Mouse (Mus musculus): ENCODE measurements around the gene Cela3a.
"Not testable (repeated sequence)": the region's sequence is repeated elsewhere in the genome, so short reads cannot be mapped to it uniquely, and the experiment has no call there.

Gene Cela3a

DNA sequence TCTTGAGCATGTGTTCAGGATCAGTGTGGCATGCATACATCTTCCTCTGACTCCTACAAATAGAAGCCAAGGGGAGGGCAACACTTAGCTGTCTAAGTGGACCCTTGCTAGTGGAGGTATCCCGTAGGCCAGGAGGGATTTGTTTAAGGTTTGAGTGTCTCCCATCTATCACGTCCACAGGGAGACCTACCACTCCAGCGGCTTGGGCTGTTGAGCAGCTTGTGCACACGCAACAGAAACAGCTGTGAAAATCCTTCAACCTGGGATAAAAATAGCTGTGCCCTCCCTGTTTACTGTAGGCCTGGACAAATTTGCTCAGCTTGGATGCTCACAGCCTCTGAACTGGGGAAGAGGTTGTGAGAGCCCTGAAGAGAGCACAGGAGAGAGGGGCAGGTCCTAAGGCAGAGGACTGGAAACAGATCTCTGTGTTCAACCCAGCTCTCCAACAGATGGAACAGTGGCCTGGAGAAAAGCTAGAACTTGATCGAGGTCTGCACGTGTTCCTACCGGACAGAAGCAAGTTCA, 2.7 kb upstream of the Cela3a start:
- DNase-seq, result not testable (repeated sequence)

DNA sequence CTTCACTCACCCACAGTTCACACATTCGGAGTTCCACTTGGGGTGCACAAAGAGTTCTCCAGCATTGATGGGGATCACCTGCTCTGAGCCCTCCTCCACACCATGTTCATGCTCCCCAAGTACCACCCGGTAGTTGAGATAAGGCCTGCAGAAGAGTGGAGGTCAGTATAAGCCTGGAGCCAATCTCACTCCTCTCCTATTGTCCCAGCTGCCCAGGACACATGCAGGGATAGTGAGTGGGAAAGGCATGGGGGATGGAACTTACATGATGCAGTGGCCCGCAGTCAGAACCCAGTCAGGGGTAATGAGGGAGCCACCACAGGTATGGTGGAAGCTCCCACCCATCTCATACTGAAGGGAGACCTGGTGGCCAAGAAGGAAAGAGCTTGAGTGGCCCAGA, 4.0 kb downstream of the Cela3a start:
- DNase-seq, result no peak

DNA sequence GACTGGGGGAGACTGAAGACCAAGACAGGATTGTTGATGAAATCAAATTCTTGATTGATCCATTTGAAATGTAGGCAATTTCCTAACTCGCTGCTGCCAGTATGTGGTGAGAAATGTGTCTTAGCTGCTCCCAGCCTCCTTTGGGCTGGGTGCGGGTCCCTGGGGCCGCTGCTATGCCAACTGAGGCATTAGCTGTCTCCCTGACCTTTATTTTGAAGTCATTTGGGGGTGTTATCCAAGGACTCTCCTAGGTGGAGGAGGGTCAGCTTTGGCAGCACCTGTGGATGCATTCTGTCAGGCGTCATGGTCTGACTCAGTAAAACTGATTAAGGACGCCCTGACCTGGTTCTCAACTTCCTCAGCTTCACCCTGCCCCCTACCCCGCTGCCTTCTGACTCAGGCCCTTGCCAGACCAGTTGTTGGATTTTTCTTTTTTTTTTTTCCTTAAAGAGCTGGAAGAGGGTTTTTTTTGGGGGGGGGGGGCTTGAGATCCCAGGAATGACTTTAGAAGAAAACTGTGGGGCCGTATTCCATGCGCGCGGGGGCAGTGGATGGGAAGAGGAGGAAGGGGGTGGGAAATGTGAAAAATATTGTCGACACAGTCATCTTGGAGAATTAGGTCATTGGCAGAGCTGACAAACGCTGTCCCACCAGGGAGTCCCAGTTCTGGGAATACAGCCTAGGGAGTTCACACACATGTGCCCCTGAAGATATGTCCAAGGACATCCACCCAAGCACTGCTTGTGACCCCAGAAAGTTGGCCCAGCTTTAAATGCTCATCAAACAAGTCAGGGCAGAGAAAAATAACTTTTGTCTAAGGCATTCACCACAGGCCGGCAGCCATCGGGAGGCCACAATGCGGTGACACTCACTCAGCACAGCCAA, 12.7 kb downstream of the Cela3a start:
- DNase-seq, result peak; percentile 74 to 77

DNA sequence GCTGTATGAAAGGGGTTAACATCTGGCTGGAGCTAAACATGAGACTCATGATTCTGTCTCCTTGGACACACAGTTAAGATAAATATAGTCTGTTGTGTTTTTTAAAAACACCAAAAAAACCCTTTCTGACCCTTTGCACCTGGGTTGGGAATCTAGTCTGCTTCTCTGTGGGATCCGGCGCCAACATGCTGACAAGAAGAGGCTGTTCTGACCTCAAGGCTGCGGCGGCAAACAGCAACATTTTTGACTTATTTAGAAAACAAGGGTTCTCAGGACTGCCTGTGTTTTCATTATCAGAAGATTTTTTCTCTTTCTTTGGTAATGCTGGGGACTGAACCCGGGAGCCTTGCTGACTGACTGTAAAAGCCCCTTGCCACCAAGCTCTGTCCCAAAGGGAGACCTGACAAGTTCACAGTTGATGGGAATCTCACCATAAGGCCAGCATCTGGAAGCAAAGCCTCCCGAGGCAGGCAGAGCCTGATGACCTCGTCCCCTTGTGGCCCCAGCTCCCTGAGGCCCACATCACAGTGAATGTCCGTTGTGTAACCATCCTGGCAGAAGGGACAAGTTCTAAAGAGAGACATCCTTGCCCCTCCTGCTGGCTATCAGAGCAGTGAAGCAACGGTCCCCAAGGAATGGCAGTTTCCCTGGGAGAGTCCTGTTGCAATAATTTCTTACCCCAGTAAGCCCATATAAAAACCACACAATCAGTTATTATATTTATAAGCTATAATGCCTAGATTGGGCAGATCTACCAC, 16.0 kb downstream of the Cela3a start:
- no peak for DNase-seq

DNA sequence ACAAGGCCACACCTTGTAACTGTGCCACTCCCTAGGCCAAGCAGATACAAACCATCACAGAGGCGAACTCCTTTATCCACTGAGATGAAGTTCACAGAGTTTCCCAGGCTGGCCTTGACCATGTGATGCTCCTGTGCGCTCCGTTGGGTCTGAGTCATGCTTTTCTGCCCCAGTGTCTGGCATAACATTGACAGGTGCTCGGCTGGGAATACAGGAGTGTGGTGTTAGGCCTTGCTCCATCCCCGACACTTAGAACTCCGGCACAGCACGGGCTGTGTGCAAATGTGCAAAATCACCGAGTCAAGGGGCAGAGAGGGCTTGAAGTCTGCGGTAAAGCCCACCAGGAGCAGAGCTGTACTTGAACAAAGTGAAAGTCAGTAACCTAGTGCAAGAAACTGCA, 16.7 kb downstream of the Cela3a start:
- no peak for DNase-seq

DNA sequence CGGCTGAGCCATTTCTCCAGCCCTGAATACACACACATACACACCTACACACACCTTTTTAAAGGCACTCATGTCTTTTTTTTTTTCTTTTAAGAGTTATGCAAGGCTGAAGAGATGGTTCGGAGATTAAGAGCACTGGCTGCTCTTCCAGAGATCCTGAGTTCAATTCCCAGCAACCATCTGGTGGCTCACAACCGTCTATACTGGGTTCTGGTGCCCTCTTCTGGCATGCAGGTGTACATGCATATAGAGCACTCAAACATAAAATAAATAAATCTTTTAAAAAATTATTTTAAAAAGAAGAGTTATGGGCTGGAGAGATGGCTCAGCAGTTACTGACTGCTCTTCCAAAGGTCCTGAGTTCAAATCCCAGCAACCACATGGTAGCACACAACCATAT, 18.3 kb downstream of the Cela3a start:
- DNase-seq, result no peak

DNA sequence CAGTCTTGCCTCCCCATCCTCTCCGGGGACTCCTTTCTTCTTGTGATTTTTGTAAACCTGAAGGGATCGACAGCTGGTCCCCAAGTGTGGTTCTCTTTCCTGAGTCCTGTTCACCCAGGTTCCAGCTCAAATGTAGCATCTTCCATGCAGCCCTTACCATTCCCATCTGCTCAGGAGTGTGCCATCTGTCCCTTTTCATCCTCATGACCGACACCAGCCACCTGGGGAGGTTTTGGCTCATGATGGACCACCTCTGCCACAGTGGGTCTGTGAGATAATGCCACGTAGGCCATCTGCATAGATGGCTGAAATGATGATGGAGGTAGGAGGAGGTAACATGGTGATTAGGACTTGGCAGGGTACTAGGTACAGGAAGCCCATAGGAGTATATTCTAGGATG, 19.4 kb downstream of the Cela3a start:
- DNase-seq, result peak; percentile 42 to 46

DNA sequence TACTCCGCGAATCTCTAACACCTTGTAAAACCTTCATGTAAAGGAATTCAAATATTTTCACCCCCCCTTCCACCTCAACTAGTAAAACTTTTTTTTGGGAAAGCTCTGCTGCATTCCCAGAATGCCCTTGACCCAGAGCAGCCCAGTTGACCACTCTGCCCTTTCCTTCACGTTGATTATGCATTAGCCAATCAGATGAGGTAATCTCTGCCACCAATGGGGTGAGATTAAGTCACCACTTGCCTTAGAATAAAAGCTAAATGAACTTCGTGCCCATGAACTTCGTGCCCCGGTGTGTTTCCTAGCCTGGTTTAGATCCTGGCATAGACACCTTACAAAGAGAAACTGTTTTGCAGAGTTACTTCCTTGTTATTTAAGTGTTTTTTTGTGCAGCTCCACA, 20.6 kb downstream of the Cela3a start:
- peak in 1 of 2 experiments; percentile 25 for DNase-seq

DNA sequence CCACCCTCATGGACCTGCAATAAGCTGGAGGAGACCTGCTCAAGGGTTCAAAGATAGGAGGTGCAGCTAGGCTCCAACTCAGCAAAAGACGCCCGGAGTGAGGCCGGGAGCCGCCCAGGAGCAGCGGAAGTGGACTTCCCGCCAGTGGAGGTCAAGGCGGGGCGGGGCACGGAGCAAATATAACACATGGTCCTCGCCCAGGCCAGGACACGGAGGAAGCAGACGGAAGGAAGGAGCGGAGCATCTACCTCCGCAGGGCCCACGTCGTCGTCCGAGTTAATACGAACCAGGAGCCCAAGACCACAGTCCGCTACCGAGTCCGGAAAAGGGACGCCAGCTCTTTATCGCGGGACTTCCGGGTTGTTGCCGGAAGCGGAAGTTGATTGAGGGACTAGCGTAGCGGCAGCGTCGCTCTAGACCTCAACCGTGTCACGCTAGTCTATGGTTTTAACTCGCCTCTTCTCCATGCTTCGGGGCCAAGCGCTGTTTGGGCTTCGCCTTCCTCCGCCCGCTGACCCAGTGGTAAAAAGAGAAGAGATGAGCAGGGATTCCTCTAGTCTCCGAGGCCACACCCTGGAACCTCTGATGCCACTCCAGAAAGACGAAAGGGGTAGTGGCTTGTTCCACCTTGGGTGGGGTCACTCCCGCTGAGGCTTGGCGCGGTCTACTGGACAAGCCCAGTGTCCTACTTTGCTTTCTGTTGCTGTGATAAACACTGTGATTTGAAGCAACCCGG, 21.4 kb downstream of the Cela3a start:
- peak; percentile 86 to 90 for DNase-seq

DNA sequence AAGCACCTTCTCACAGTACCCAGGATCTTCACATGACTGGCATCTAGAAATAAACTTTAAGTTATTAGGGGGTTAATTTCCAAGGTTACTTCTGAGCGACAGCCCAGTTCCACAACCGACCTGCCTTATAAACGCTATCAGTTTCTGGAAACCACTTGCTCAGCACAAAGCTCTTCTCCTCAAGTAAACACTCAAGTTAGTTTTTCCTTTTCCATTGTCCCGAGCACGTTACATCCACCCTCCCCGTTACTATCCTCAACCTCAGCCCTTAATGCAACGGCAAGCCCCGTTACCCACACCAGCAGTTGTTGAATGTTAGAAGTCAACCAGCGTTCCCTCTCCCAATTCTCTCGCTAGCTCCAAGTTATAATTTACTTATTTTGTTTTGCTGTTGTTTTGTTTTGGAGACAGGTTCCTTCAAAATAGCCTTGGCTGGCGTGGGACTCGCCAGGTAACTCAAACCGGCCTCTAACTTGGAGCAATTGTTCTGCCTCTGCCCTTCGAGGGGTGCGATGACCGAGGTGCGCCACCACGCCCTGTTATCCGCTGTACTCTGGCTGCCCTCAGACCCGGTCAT, 22.0 kb downstream of the Cela3a start:
- no peak for DNase-seq

DNA sequence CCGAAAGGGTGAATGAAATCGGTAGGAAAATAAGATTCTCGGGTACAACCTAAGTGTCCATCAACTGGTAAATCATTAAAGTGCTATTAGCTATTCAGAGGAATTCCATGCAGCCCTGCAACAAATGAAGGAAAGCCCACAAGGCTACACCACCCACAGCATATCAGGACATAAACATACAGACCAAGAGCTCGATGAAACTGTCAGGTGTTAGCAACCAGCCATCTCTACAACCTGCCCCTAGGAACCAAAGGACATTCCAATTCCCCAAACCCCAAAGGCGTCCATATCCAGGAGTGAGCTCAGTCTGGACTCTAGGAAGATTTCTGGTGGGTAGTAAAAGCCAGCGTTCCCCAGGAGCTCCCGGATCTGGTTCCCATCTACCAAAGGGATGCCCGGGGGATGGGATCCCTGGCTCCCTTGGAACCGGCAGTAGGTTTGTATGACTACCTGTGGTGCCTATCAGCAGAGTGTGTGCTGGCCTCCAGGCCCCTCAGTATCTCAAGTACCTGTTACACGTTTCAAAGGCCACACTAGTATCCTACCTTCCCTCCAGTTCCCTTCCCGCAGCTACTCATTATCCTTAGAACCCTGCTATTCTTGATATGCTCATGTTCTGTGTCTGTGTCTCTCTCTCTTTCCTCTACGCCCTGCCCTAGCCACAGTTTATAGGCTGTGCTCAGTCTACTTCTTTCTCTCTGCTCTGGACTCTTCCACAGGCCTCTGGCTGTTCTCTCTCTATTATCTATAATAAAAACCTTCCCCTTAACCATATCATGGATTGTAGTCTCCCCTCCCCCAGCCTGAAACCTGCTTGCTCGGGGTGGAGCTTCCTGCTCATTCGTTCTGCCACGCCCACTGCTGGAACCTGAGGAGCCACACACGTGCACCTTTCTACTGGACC, 28.6 kb downstream of the Cela3a start:
- no peak for DNase-seq

DNA sequence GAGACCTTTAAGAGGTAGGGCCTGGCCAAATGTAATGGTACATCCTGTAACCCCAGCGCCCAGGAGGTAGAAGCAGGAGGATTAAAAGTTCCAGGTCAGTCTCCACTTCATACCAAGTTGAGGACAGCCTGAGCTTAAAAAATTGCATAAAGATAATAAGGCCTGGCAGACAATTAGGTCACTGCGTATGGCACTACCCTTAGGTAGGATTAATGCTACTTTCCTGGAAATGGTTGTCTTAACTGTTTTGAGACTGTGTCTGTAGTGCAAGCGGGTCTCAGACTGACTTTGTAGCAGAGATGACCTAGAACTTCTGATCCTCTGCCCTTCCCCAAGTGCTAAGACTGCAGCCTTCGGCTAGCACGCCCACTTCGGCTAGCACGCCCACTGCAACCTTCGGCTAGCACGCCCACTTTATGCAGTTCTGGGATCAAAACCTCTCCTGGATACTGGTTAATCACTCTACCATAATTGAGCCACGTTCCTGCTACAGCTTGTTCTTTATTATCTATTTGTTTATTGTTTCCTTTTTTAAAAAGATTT, 29.8 kb downstream of the Cela3a start:
- no peak for DNase-seq

DNA sequence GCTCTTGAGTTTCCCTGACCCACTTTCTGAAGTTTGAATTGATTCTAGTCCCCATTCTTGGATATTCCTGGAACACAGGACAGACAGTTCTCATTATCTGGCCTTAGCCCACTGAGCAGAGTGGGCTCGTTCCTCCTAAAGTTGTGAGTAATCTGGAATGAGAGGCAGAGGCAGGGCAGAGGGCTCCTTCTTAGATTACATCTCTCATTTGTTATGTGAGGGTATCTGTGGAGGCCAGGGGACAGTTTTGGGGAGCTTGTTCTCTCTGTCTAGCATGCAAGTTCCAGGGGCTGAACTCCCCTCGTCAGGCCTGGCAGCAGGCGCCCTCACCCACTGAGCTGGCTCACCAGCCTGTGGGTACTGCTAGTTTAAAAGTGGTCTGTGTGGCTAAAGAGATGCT, 30.5 kb downstream of the Cela3a start:
- no peak for DNase-seq

DNA sequence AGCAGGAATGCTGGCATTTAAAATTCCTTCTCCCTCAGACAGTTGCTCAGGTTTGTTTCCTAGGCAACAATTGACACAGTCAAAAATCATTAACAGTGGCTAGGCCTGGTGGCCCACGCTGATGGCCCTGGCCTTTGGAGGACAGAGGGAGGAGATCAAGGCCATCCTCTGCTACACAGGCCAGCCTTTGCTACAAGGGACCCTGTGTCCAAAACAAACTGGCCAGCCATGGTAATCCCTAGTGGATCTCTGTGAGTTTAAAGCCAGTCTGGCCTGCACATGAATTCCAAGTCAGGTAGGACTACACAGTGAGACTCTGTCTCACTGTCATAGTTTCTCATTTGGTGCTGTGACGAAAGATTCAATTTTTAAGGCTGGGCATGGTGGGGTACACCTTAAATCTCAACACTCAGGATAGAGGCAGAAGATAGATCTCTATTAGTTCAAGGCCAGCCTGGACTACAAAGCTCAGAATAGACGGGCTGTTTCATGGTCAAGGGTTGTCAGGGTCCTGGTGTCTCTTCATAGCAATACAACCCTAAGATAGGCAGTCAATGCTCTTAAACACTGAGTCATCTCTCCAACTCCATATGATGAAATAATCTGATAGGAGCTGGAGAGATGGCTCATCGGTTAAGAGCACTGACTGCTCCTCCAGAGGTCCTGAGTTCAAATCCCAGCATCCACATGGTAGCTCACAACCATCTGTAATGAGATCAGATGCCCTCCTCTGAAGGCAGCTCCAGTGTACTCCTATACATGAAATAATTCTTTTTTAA, 31.9 kb downstream of the Cela3a start:
- no peak for DNase-seq

DNA sequence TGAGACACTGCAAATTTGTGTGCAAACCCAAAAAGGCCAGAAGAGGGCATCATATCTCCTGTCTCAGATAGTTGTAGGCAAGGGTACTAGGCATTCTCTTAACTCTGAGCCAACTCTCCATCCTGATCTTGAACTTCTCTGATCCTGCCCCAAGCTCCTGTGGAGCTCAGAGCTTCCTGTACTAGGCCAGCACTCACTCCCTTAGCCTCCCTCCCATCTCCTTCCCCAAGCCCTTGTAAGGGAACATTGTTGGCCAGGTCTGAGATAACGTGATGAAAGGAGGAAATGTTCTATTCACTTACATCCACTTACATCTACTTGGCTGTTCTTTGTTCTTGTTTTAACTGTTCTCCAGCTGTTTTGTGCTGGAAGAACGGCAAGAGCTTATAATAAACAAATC, 32.8 kb downstream of the Cela3a start:
- DNase-seq, result no peak

DNA sequence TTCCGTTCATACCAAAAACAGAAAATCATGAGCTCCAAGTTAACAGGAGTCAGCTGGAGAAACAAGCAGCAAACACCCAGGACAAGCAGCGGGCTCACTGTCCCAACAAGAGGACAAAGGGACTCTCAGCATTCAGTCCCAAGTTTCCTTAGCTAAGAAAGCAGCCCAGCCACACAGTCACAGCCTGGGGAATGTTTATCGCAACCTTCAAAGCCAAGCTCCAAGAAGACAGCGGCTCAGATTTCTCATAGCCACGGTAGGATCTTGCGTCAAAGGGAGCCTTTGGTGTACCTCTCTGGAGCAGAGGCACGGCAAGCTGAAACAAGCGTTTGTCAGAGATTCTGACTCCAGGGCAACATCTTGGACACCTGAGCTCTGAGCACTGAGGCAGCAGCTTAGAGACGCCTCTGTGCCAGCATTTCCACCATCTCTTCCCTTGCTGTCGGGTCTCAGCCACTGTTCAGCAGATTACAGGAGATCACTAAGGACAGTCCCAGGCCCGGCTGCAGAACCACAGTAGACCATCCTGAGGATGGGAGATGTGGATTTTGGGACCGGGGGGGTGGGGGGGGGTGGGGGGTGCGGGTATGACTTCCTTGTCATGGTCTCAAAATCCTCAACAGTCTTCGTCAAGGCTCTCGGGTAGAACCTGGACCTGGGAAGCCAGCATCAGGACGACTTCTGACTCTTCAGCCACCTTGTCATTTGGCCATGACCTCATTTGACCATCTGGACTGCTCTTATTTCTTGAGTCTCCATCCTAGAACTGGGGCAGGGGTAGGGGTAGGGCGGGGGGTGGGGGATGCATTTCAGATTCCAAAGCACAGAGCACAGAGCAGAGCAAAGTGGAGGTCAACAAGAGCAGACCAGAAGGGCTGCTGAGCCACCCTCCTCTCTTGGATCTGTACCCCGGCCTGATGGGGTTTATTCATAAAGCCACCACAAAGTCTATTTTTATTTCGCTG, 34.0 kb downstream of the Cela3a start:
- DNase-seq, result peak; percentile 38 to 60

DNA sequence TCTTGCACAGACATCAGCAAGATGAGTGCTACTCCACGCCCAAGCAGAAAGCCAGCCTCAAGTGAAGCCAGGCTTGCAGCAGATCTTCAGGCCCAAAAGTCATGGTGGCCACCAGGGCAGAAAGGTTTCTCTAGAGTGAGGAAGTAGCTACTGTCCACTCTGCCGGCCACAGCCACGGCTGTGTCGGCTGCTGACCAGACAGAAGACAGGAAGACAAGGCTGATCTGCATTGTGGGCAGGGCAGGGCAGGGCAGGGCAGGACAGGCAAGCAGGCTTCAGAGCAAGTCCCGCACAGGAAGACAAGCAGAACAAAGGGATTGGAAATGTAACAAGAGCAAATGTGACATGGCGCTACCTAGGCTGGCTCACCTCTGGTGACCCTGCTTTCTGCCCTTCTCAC, 35.9 kb downstream of the Cela3a start:
- DNase-seq, result no peak

DNA sequence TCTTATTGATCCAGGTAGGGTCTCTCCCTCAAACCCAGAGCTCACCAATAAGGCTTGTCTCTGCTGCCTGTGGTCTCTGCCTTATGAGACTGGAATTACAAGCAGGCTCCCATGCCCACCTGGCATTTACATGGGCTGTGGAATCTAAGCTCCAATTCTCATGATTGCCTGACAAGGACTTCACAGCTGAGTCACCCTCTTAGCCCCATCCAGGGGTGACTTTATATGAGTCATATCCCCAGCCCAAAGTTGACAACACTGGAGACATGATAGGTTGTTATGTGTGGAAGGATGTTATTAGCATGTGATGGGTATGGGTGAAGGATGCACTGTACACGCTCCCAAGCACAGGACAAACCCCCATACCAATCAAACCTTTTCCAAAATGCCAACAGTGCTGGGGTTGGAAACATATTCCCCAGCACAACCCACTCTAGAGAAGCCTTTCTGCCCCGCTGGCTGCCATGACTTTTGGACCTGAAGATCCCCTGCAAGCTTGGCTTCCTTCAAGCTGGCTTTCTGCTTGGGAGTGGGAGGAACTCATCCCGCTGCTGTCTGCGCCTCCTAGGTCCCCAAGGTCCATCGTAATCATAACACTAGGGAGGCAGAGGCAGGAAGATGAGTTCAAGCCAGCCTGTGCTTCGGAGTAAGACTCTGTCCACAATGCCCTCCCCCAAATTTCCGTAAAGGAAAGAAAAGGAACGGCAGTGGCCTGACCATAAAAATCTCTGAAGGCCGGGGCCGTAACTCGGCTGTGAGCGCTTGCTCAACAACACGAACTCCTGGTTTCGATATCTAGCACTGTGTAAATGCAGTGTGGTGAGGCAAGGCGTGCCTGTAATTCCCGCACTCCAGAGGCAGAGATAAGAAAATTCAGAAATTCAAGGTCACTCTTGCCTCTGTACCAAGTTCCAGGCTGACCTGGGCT, 37.7 kb downstream of the Cela3a start:
- no peak for DNase-seq
